Mouse (Mus musculus): Measurements from ENCODE around the gene Rcan2. TPM values are rescaled to one million over a fixed set of nuclear protein-coding genes. Genes with fewer than 3 reads are reported as not detected.

The Rcan2 gene
- polyA plus RNA-seq, 2 experiments: 0.57 to 0.59 TPM

DNA sequence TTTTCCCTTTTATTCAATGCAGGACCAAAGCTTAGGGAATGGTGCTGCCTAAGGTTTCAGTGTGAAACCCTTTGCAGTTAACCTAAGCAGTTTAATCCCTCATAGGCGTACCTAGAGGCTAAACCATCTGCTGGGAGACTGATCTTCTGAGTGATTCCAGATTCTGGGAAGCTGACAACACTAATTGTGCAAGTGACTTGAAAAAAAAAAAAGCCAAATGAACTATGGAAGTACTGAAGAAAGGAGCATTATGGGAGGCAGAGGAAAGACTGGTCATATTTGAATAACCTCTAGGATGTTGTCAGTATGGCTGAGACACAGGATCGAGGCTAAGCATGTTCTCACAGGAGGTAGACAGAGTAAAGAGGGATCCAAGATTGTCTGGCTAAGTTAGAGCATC, 241.2 kb downstream of the Rcan2 start:
- no peak overlapping the region for H3K4me2 ChIP-seq (ENCODE audit: low read depth)
- TF ChIP-seq EP300 (IDR thresholded peaks at IDR 0.05; ENCODE audit: low read depth) (no peak), CTCF (IDR thresholded peaks at IDR 0.05; ENCODE audit: low read depth) (no peak)
- WGBS (ENCODE audit: insufficient replicate concordance): 42% methylated on average over 2 of the region's 2 CpGs

GRCm38 (mm10) chr17:44042861-44043260, 241.7 kb downstream of the Rcan2 start:
- H3K36me3 ChIP-seq (replicated peaks; ENCODE audit: control insufficient read depth, insufficient read depth, low read depth): no peaks in the 10 kb centered on the region
- no peak overlapping the region for H3K4me3 ChIP-seq (ENCODE audit: insufficient read depth in 1 of 2, low read depth in 2 of 2, low read length in 2 of 2)
- ATAC-seq (ENCODE audit: insufficient read depth) (no peak), DNase-seq (ENCODE audit: low read depth in 3 of 3, low spot score in 3 of 3) (no peak)
- no peak for TF ChIP-seq EP300 (IDR thresholded peaks at IDR 0.05; ENCODE audit: low read depth)
- no peak for TF ChIP-seq CTCF (IDR thresholded peaks at IDR 0.05; ENCODE audit: low read depth)
- WGBS (ENCODE audit: insufficient replicate concordance): 55% methylated on average over 8 of the region's 8 CpGs
- no peaks in the 10 kb centered on the region for H3K27me3 ChIP-seq (ENCODE audit: control insufficient read depth, insufficient read depth, low read length)
- H3K4me1 ChIP-seq (replicated peaks; ENCODE audit: control insufficient read depth in 2 of 2, insufficient read depth in 2 of 2, low read length in 1 of 2): no peaks in the 10 kb centered on the region
- no peaks in the 10 kb centered on the region for H3K9me3 ChIP-seq (ENCODE audit: control insufficient read depth, low read length)
- H3K4me2 ChIP-seq (ENCODE audit: low read depth): no peak overlapping the region
- H3K27ac ChIP-seq: no peak overlapping the region
- H3K9ac ChIP-seq (replicated peaks): no peak overlapping the region

More for the DNA sequence above, 241.2 kb downstream of the Rcan2 start:
- no peak overlapping the region for H3K4me3 ChIP-seq (ENCODE audit: insufficient read depth in 1 of 2, low read depth in 2 of 2, low read length in 2 of 2)
- DNase-seq (ENCODE audit: low read depth in 3 of 3, low spot score in 3 of 3) (no peak), ATAC-seq (ENCODE audit: insufficient read depth) (no peak)
- no peaks in the 10 kb centered on the region for H3K4me1 ChIP-seq (replicated peaks; ENCODE audit: control insufficient read depth in 2 of 2, insufficient read depth in 2 of 2, low read length in 1 of 2)
- H3K9me3 ChIP-seq (ENCODE audit: control insufficient read depth, low read length): no peaks in the 10 kb centered on the region
- H3K27me3 ChIP-seq (ENCODE audit: control insufficient read depth, insufficient read depth, low read length): no peaks in the 10 kb centered on the region
- H3K27ac ChIP-seq: no peak overlapping the region
- no peaks in the 10 kb centered on the region for H3K36me3 ChIP-seq (replicated peaks; ENCODE audit: control insufficient read depth, insufficient read depth, low read depth)
- H3K9ac ChIP-seq (replicated peaks): no peak overlapping the region

GRCm38 (mm10) chr17:44053427-44053826, 252.3 kb downstream of the Rcan2 start:
- no peak for TF ChIP-seq EP300 (IDR thresholded peaks at IDR 0.05; ENCODE audit: low read depth)
- no peak for TF ChIP-seq CTCF (IDR thresholded peaks at IDR 0.05; ENCODE audit: low read depth)
- H3K4me2 ChIP-seq (ENCODE audit: low read depth): no peak overlapping the region
- H3K27me3 ChIP-seq (ENCODE audit: control insufficient read depth, insufficient read depth, low read length): no peaks in the 10 kb centered on the region
- no peak overlapping the region for H3K27ac ChIP-seq
- H3K9ac ChIP-seq (replicated peaks): no peak overlapping the region
- peaks cover 0 to 9% of the 10 kb centered on the region in 2 experiments; a peak in 2 of 4 replicates for H3K4me1 ChIP-seq (replicated peaks; ENCODE audit: control insufficient read depth in 2 of 2, insufficient read depth in 2 of 2, low read length in 1 of 2)
- H3K4me3 ChIP-seq (ENCODE audit: insufficient read depth in 1 of 2, low read depth in 2 of 2, low read length in 2 of 2): no peak overlapping the region
- no peaks in the 10 kb centered on the region for H3K36me3 ChIP-seq (replicated peaks; ENCODE audit: control insufficient read depth, insufficient read depth, low read depth)
- DNase-seq (ENCODE audit: low read depth in 3 of 3, low spot score in 3 of 3) (no peak), ATAC-seq (ENCODE audit: insufficient read depth) (no peak)
- H3K9me3 ChIP-seq (ENCODE audit: control insufficient read depth, low read length): no peaks in the 10 kb centered on the region
- 11% methylated on average over 4 of the region's 4 CpGs for WGBS (ENCODE audit: insufficient replicate concordance)

DNA sequence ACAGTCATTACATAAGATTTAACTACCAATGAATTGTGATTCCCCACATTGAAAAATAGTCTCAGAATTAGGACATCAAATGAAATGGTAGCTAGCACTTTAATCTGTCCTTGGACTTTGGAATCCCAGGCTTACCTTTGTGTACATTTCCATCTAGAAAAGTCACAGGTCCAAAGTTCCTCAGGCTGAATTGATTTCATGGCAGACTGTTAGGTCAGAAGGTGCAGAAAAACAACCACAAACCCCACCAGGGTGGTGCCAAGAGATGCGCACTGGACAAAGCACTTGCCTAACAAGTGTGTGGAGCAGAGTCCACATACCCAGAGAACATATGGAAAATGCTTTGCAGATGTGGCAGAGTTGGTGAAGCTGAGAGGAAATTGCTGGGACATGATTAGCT, 256.0 kb downstream of the Rcan2 start:
- H3K9ac ChIP-seq (replicated peaks): no peak overlapping the region
- no peaks in the 10 kb centered on the region for H3K27me3 ChIP-seq (ENCODE audit: control insufficient read depth, insufficient read depth, low read length)
- no peak overlapping the region for H3K4me3 ChIP-seq (ENCODE audit: insufficient read depth in 1 of 2, low read depth in 2 of 2, low read length in 2 of 2)
- no peak for TF ChIP-seq EP300 (IDR thresholded peaks at IDR 0.05; ENCODE audit: low read depth)
- no peak for TF ChIP-seq CTCF (IDR thresholded peaks at IDR 0.05; ENCODE audit: low read depth)
- WGBS (ENCODE audit: insufficient replicate concordance): 69% methylated on average over 1 of the region's 1 CpGs
- ATAC-seq (ENCODE audit: insufficient read depth) (no peak; the same call in 1 of the 2 replicates), DNase-seq (ENCODE audit: low read depth in 3 of 3, low spot score in 3 of 3) (peak in 1 of 3 experiments; percentile 16)
- no peaks in the 10 kb centered on the region for H3K36me3 ChIP-seq (replicated peaks; ENCODE audit: control insufficient read depth, insufficient read depth, low read depth)
- H3K9me3 ChIP-seq (ENCODE audit: control insufficient read depth, low read length): no peaks in the 10 kb centered on the region
- H3K27ac ChIP-seq: no peak overlapping the region
- H3K4me1 ChIP-seq (replicated peaks; ENCODE audit: control insufficient read depth in 2 of 2, insufficient read depth in 2 of 2, low read length in 1 of 2): peaks cover 0 to 9% of the 10 kb centered on the region in 2 experiments; a peak in 2 of 4 replicates
- no peak overlapping the region for H3K4me2 ChIP-seq (ENCODE audit: low read depth)

- no peaks in the 10 kb centered on the region for H3K36me3 ChIP-seq (replicated peaks; ENCODE audit: control insufficient read depth, insufficient read depth, low read depth)
- H3K4me1 ChIP-seq (replicated peaks; ENCODE audit: control insufficient read depth in 2 of 2, insufficient read depth in 2 of 2, low read length in 1 of 2): peaks cover 0 to 9% of the 10 kb centered on the region in 2 experiments; a peak in 2 of 4 replicates
- H3K4me3 ChIP-seq (ENCODE audit: insufficient read depth in 1 of 2, low read depth in 2 of 2, low read length in 2 of 2): no peak overlapping the region
- TF ChIP-seq EP300 (IDR thresholded peaks at IDR 0.05; ENCODE audit: low read depth): no peak
- H3K9ac ChIP-seq (replicated peaks): no peak overlapping the region
- DNase-seq (ENCODE audit: low read depth in 3 of 3, low spot score in 3 of 3) (no peak), ATAC-seq (ENCODE audit: insufficient read depth) (no peak; the same call in 1 of the 2 replicates)
- H3K4me2 ChIP-seq (ENCODE audit: low read depth): no peak overlapping the region
- H3K27ac ChIP-seq: no peak overlapping the region
- H3K27me3 ChIP-seq (ENCODE audit: control insufficient read depth, insufficient read depth, low read length): no peaks in the 10 kb centered on the region
- H3K9me3 ChIP-seq (ENCODE audit: control insufficient read depth, low read length): no peaks in the 10 kb centered on the region
Measured at GRCm38 (mm10) chr17:44058145-44058544, 257.0 kb downstream of the Rcan2 start.
